Mouse (Mus musculus) hindbrain, embryonic 13.5 days (tissue): Measurements from ENCODE around the gene Exoc3l. TPM values are rescaled to one million over a fixed set of nuclear protein-coding genes. Genes with fewer than 3 reads are reported as not detected.
A peak's percentile ranks its signal among the peaks of the same experiment; 100 is the strongest.

Experiments used
- microRNA counts: library from miRNA; unstranded; fragments of <30 nt; microRNA quantifications from one replicate; lab custom pipeline; 2016
- microRNA-seq: library from miRNA; unstranded; fragments of <30 nt; microRNA quantifications from one replicate; pipeline ENCODE4, GENCODE M21; 2016
- polyA plus RNA-seq: library from polyadenylated mRNA; unstranded; fragments of >200 nt; fragmentation: Nextera tagmentation; extraction: Ambion mirVana; gene quantifications from 2 replicates; pipeline ENCODE4 v1.2.1, GENCODE M21; 2015

The Exoc3l gene
- polyA plus RNA-seq, 1 experiment from 2014 or later = 14.6 TPM

MicroRNAs encoded within 50 kb of the gene (microRNA counts, 519-probe panel; counts per million panel counts)
- 3,478 counts per million, percentile 44 among the panel's probes with 10 or more counts for microRNA mmu-miR-328 (lab: Ali Mortazavi, UCI)

Small RNAs within 50 kb of the gene (microRNA-seq; reads per million reads assigned to microRNA genes)
- gene Gm27320 (not detected), gene Mir328 (359 reads per million, percentile 64 among the genes with 10 or more reads in this experiment)

Other genes with a start within 250 kb of the Exoc3l start
- not detected in 2 replicates for gene Ces3a, start 247.5 kb downstream of the Exoc3l start, polyA plus RNA-seq
- not detected in 2 replicates for gene Ces3b, start 212.3 kb downstream of the Exoc3l start, polyA plus RNA-seq
- not detected in 2 replicates for gene Ces4a, start 164.3 kb downstream of the Exoc3l start, polyA plus RNA-seq
- gene Cbfb, start 125.4 kb downstream of the Exoc3l start, polyA plus RNA-seq = 33.0 and 35.6 TPM in 2 replicates
- gene D230025D16Rik, start 71.0 kb downstream of the Exoc3l start, polyA plus RNA-seq = 27.4 and 29.5 TPM in 2 replicates
- gene B3gnt9, start 40.9 kb downstream of the Exoc3l start, polyA plus RNA-seq = 6.2 and 6.7 TPM in 2 replicates
- gene Tradd, start 31.5 kb downstream of the Exoc3l start, polyA plus RNA-seq = 19.9 and 21.1 TPM in 2 replicates
- gene Fbxl8, start 31.5 kb downstream of the Exoc3l start, polyA plus RNA-seq = 1.1 and 1.2 TPM in 2 replicates
- 0.27 and 0.44 TPM in 2 replicates for gene Hsf4, start 26.3 kb downstream of the Exoc3l start, polyA plus RNA-seq
- gene Nol3, start 20.0 kb downstream of the Exoc3l start, polyA plus RNA-seq = 3.9 and 4.5 TPM in 2 replicates
- 114 and 119 TPM in 2 replicates for gene 4931428F04Rik, start 6.2 kb downstream of the Exoc3l start, polyA plus RNA-seq
- 45.6 and 47.0 TPM in 2 replicates for gene E2f4, start 1.6 kb upstream of the Exoc3l start, polyA plus RNA-seq
- gene Elmo3, start 9.5 kb upstream of the Exoc3l start, polyA plus RNA-seq = 1.5 and 1.6 TPM in 2 replicates
- gene Lrrc29, start 30.2 kb upstream of the Exoc3l start, polyA plus RNA-seq = 0.82 and 1.4 TPM in 2 replicates
- gene Tmem208, start 30.3 kb upstream of the Exoc3l start, polyA plus RNA-seq = 133 and 136 TPM in 2 replicates
- gene Fhod1, start 51.9 kb upstream of the Exoc3l start, polyA plus RNA-seq = 0.74 and 0.76 TPM in 2 replicates
- gene Slc9a5, start 52.7 kb upstream of the Exoc3l start, polyA plus RNA-seq = 7.3 and 7.4 TPM in 2 replicates
- gene Plekhg4, start 77.2 kb upstream of the Exoc3l start, polyA plus RNA-seq = 1.6 and 1.9 TPM in 2 replicates
- gene Kctd19, start 117.4 kb upstream of the Exoc3l start, polyA plus RNA-seq = not detected in 2 replicates
- 1.1 and 1.7 TPM in 2 replicates for gene Lrrc36, start 117.5 kb upstream of the Exoc3l start, polyA plus RNA-seq
- gene Tppp3, start 175.4 kb upstream of the Exoc3l start, polyA plus RNA-seq = 170 and 181 TPM in 2 replicates
- gene Zdhhc1, start 200.8 kb upstream of the Exoc3l start, polyA plus RNA-seq = 30.9 and 34.3 TPM in 2 replicates
- gene Hsd11b2, start 222.7 kb upstream of the Exoc3l start, polyA plus RNA-seq = 7.8 and 11.0 TPM in 2 replicates